Mouse (Mus musculus) adrenal gland, adult 18-20 months (tissue): ENCODE data around the gene Gm44. TPM values are rescaled to one million over a fixed set of nuclear protein-coding genes. Genes with fewer than 3 reads are reported as not detected.
"Not testable (repeated sequence)": the region's sequence is repeated elsewhere in the genome, so short reads cannot be mapped to it uniquely, and the experiment has no call there.

ENCODE experiments used
- DNase-seq, 2 experiments: peaks; one replicate each; pipeline ENCODE4 v3.0.0; 2021 to 2022; ENCODE audit warnings: low spot score in 2 of 2
- long read RNA-seq, 2 experiments: library from polyadenylated mRNA; stranded (forward); transcript quantifications; one replicate each; pipeline ENCODE4 v2.0.0; 2021
- total RNA-seq, 2 experiments: library from RNA; stranded (reverse); gene quantifications; 1 replicate in 1 of 2; 2 replicates in 1 of 2; pipeline ENCODE4 v1.2.3; 2021

Gene Gm44
- not detected for total RNA-seq
- long read RNA-seq, experiment 1: 0 reads
- long read RNA-seq, experiment 2: 0 reads

DNA sequence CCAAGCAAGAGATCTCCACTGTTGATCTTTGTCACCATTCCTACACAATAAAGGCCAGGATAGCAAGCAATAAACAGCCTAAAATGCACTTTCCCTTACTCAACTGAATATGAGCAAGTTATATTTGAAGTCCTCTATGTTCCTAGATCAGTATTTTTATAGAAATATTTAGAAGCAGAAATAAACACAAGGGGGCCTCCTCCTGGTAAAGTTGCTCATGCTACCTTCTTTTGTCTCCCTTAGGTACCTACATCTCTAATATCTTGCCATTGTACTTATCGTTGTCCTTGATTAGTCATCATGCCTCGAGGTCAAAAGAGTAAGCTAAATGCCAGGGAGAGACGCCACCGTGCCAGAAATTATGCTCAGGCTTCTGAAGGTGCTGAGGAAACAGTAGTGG, at the start of gene Gm44:
Gm44 (plus strand) TSS at position 301 of the 400 bp plus-strand sequence.
- no peak for DNase-seq

- DNase-seq: no peak
Observed at GRCm38 (mm10) chrX:90927989-90928388, 36.0 kb downstream of the Gm44 start.

DNA sequence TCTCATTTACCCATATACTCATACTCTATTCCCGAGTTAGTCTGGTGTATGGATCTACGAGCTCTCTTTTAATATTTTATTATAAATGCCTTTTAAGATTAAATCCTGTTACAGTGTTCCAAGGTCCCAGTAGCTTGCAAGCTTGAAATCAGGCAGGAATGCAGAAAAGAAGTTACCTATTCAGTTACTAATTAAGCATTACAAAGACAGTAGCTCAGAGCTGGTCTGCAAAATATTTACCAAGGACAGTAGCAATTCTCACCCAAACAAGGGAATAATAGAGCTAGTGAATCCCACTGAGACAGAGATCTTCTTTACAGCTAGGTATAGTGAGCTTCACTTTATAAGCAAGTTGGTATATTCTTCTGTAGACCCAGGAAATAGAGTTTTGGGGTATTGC, 46.3 kb downstream of the Gm44 start:
- not testable (repeated sequence) for DNase-seq
